Mouse (Mus musculus) hematopoietic stem cell, adult 5-6 weeks (primary cell): ENCODE measurements around the gene Lins1. TPM values are rescaled to one million over a fixed set of nuclear protein-coding genes. Genes with fewer than 3 reads are reported as not detected.
A peak's percentile ranks its signal among the peaks of the same experiment; 100 is the strongest.

ENCODE experiments used
- ATAC-seq, 2 experiments: fragments of 125-278 bp in 1 of 2; replicated peaks in 1 of 2; 2 replicates each; pipeline ENCODE4 v1.8.0; 2016 to 2017; ENCODE audit warnings: inconsistent platforms in 2 of 2, mild to moderate bottlenecking in 2 of 2, moderate number of reproducible peaks in 2 of 2, low read depth in 1 of 2, moderate TSS enrichment in 1 of 2; ENCODE audit not compliant: low FRiP score in 2 of 2, poor library complexity in 2 of 2, severe bottlenecking in 2 of 2, insufficient read depth in 1 of 2, low TSS enrichment in 1 of 2
- total RNA-seq: library from RNA; stranded (forward); fragments of 172-1452, 232-1000 nt; gene quantifications from 2 replicates; pipeline ENCODE4 v1.2.3, GENCODE M21; 2017

The Lins1 gene
- 11.9 and 16.1 TPM in 2 replicates for total RNA-seq

GRCm38 (mm10) chr7:66689620-66690360 is at the start of gene Lins1:
TSS of gene Lins1 (plus strand) at chr7:66689889.
- peak; percentile 98 to 99 for ATAC-seq

- no peak for ATAC-seq
Measured at GRCm38 (mm10) chr7:66645736-66646135, 44.0 kb upstream of the Lins1 start.

- no peak for ATAC-seq
Measured at GRCm38 (mm10) chr7:66649181-66649580, 40.5 kb upstream of the Lins1 start.

GRCm38 (mm10) chr7:66650883-66651282 is 38.8 kb upstream of the Lins1 start:
- ATAC-seq = no peak

GRCm38 (mm10) chr7:66652216-66652615 is 37.5 kb upstream of the Lins1 start:
- ATAC-seq = peak in 1 of 2 experiments; percentile 42; a peak in 1 of 4 replicates

- ATAC-seq = no peak
Measured at GRCm38 (mm10) chr7:66653596-66653995, 36.1 kb upstream of the Lins1 start.

GRCm38 (mm10) chr7:66655471-66655870 is 34.2 kb upstream of the Lins1 start:
- ATAC-seq = no peak

GRCm38 (mm10) chr7:66660291-66660690 is 29.4 kb upstream of the Lins1 start:
- no peak for ATAC-seq

GRCm38 (mm10) chr7:66660972-66661371 is 28.7 kb upstream of the Lins1 start:
- no peak for ATAC-seq

GRCm38 (mm10) chr7:66661572-66661971 is 28.1 kb upstream of the Lins1 start:
- ATAC-seq = peak; percentile 84 to 89

- no peak for ATAC-seq
Measured at GRCm38 (mm10) chr7:66663548-66663947, 26.1 kb upstream of the Lins1 start.

GRCm38 (mm10) chr7:66667064-66667463 is 22.6 kb upstream of the Lins1 start:
- ATAC-seq = no peak

- peak; percentile 46 to 47; a peak in 2 of 4 replicates for ATAC-seq
Measured at GRCm38 (mm10) chr7:66675800-66676199, 13.9 kb upstream of the Lins1 start.

- no peak for ATAC-seq
Measured at GRCm38 (mm10) chr7:66682119-66682863, 7.4 kb upstream of the Lins1 start.

- no peak for ATAC-seq
Measured at GRCm38 (mm10) chr7:66688721-66689120, 968 bp upstream of the Lins1 start.

GRCm38 (mm10) chr7:66689294-66689619 is 432 bp upstream of the Lins1 start, which contains the start of gene Asb7:
TSS of gene Asb7 (minus strand) at chr7:66689596.
- no peak; a peak in 1 of 4 replicates for ATAC-seq

- no peak for ATAC-seq
Measured at GRCm38 (mm10) chr7:66694467-66694866, 4.8 kb downstream of the Lins1 start.

- no peak for ATAC-seq
Measured at GRCm38 (mm10) chr7:66702721-66703120, 13.0 kb downstream of the Lins1 start.
